Mouse (Mus musculus) ES-E14 (cell line): ENCODE measurements around the gene Gpsm2.

Experiments
- HCFC1 ChIP-seq: IDR thresholded peaks from 2 replicates; pipeline ENCODE4 v1.6.1; 2012; ENCODE audit warnings: low read length, inconsistent platforms, borderline replicate concordance; ENCODE audit not compliant: insufficient read depth
- MAFK ChIP-seq: IDR thresholded peaks from 2 replicates; pipeline ENCODE4 v1.6.1; 2014; ENCODE audit warnings: mild to moderate bottlenecking, low read depth, low read length, inconsistent platforms; ENCODE audit not compliant: insufficient read depth
- ZC3H11A ChIP-seq: IDR thresholded peaks from 2 replicates; pipeline ENCODE4 v1.6.1; 2012; ENCODE audit warnings: low read depth, mild to moderate bottlenecking, inconsistent platforms, low read length, borderline replicate concordance
- ZNF384 ChIP-seq: IDR thresholded peaks from 2 replicates; pipeline ENCODE4 v1.6.1; 2012; ENCODE audit warnings: low read depth, low read length, inconsistent platforms

DNA sequence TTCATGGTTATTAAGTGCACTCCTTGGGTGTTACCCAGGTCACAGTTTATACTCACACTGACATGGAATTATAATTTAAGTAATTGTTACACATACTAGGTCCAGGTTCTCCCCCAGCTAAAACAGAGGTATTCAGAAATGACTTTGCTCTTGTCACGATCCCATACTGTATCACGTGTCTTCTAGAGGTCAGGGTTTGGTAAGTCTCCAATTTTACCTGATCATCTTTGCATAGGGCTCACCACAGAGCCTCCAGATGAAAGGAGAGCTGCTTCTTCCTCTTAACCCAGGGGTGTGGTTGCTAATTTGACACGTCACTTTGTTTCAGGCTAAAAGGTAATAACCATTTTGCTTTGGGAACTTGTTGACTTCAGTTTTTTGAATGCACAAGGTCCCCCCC lies 77.3 kb downstream of the Gpsm2 start:
- TF ChIP-seq MAFK (no peak), HCFC1 (no peak), ZC3H11A (no peak), ZNF384 (no peak)
